Mouse (Mus musculus): ENCODE measurements around the gene Slamf8. TPM values are rescaled to one million over a fixed set of nuclear protein-coding genes. Genes with fewer than 3 reads are reported as not detected.

Gene Slamf8
- polyA plus RNA-seq, 1 experiment from 2014 or later, result 0.27 TPM

GRCm38 (mm10) chr1:172585612-172586567 lies 4.5 kb downstream of the Slamf8 start:
- Histone ChIP-seq H3K4me3 (ENCODE audit: low read depth, low read length) (no peak overlapping the region), H3K9ac (ENCODE audit: low read depth, low read length) (no peak overlapping the region), H3K27ac (ENCODE audit: low read depth, low read length) (no peak overlapping the region), H3K4me2 (replicated peaks; ENCODE audit: low read depth) (no peak overlapping the region), H3K9me3 (ENCODE audit: control insufficient read depth) (no peaks in the 10 kb centered on the region), H3K36me3 (ENCODE audit: control insufficient read depth, insufficient read depth) (no peaks in the 10 kb centered on the region), H3K4me1 (replicated peaks; ENCODE audit: control insufficient read depth, insufficient read depth, low read length) (no peaks in the 10 kb centered on the region), H3K27me3 (replicated peaks; ENCODE audit: control insufficient read depth, insufficient read depth, low read length) (0 out of 2 replicates have a peak, but pooled peaks cover 14% of the 10 kb centered on the region)
- no peak for ATAC-seq
- WGBS, result 31% methylated on average over 26 of the region's 26 CpGs
- no peak for TF ChIP-seq CTCF (IDR thresholded peaks at IDR 0.05; ENCODE audit: low read depth)

GRCm38 (mm10) chr1:172585026-172585425 lies 5.3 kb downstream of the Slamf8 start:
- Histone ChIP-seq H3K4me2 (replicated peaks; ENCODE audit: low read depth) (no peak overlapping the region), H3K27ac (ENCODE audit: low read depth, low read length) (no peak overlapping the region), H3K9me3 (ENCODE audit: control insufficient read depth) (no peaks in the 10 kb centered on the region), H3K4me3 (ENCODE audit: low read depth, low read length) (no peak overlapping the region), H3K36me3 (ENCODE audit: control insufficient read depth, insufficient read depth) (no peaks in the 10 kb centered on the region), H3K4me1 (replicated peaks; ENCODE audit: control insufficient read depth, insufficient read depth, low read length) (no peaks in the 10 kb centered on the region), H3K27me3 (replicated peaks; ENCODE audit: control insufficient read depth, insufficient read depth, low read length) (0 out of 2 replicates have a peak, but pooled peaks cover 14% of the 10 kb centered on the region), H3K9ac (ENCODE audit: low read depth, low read length) (no peak overlapping the region)
- ATAC-seq, result no peak
- no peak for TF ChIP-seq CTCF (IDR thresholded peaks at IDR 0.05; ENCODE audit: low read depth)
- 54% methylated on average over 4 of the region's 4 CpGs for WGBS

GRCm38 (mm10) chr1:172584271-172584670 lies 6.1 kb downstream of the Slamf8 start:
- Histone ChIP-seq H3K27me3 (replicated peaks; ENCODE audit: control insufficient read depth, insufficient read depth, low read length) (0 out of 2 replicates have a peak, but pooled peaks cover 14% of the 10 kb centered on the region), H3K4me2 (replicated peaks; ENCODE audit: low read depth) (no peak overlapping the region), H3K36me3 (ENCODE audit: control insufficient read depth, insufficient read depth) (no peaks in the 10 kb centered on the region), H3K27ac (ENCODE audit: low read depth, low read length) (no peak overlapping the region), H3K9me3 (ENCODE audit: control insufficient read depth) (no peaks in the 10 kb centered on the region), H3K4me1 (replicated peaks; ENCODE audit: control insufficient read depth, insufficient read depth, low read length) (no peaks in the 10 kb centered on the region), H3K4me3 (ENCODE audit: low read depth, low read length) (no peak overlapping the region), H3K9ac (ENCODE audit: low read depth, low read length) (no peak overlapping the region)
- no peak for TF ChIP-seq CTCF (IDR thresholded peaks at IDR 0.05; ENCODE audit: low read depth)
- no peak for ATAC-seq
- 86% methylated on average over 6 of the region's 6 CpGs for WGBS

- Histone ChIP-seq H3K4me3 (ENCODE audit: low read depth, low read length) (no peak overlapping the region), H3K4me1 (replicated peaks; ENCODE audit: control insufficient read depth, insufficient read depth, low read length) (no peaks in the 10 kb centered on the region), H3K27me3 (replicated peaks; ENCODE audit: control insufficient read depth, insufficient read depth, low read length) (0 out of 2 replicates have a peak, but pooled peaks cover 14% of the 10 kb centered on the region), H3K4me2 (replicated peaks; ENCODE audit: low read depth) (no peak overlapping the region), H3K27ac (ENCODE audit: low read depth, low read length) (no peak overlapping the region), H3K9me3 (ENCODE audit: control insufficient read depth) (no peaks in the 10 kb centered on the region), H3K9ac (ENCODE audit: low read depth, low read length) (no peak overlapping the region), H3K36me3 (ENCODE audit: control insufficient read depth, insufficient read depth) (no peaks in the 10 kb centered on the region)
- no peak for TF ChIP-seq CTCF (IDR thresholded peaks at IDR 0.05; ENCODE audit: low read depth)
- ATAC-seq, result no peak
- 85% methylated on average over 8 of the region's 8 CpGs for WGBS
Observed at GRCm38 (mm10) chr1:172582436-172582835, 7.9 kb downstream of the Slamf8 start.

GRCm38 (mm10) chr1:172580116-172580515 lies 10.3 kb downstream of the Slamf8 start:
- no peak for TF ChIP-seq CTCF (IDR thresholded peaks at IDR 0.05; ENCODE audit: low read depth)
- 0 out of 2 replicates have a peak, but pooled peaks cover 6% of the 10 kb centered on the region for H3K27me3 ChIP-seq (replicated peaks; ENCODE audit: control insufficient read depth, insufficient read depth, low read length)
- ATAC-seq, result no peak
- no peak overlapping the region for H3K9ac ChIP-seq (ENCODE audit: low read depth, low read length)
- no peaks in the 10 kb centered on the region for H3K9me3 ChIP-seq (ENCODE audit: control insufficient read depth)
- no peak overlapping the region for H3K4me3 ChIP-seq (ENCODE audit: low read depth, low read length)
- no peaks in the 10 kb centered on the region for H3K36me3 ChIP-seq (ENCODE audit: control insufficient read depth, insufficient read depth)
- H3K4me1 ChIP-seq (replicated peaks; ENCODE audit: control insufficient read depth, insufficient read depth, low read length), result no peaks in the 10 kb centered on the region
- H3K27ac ChIP-seq (ENCODE audit: low read depth, low read length), result no peak overlapping the region
- 51% methylated on average over 6 of the region's 6 CpGs for WGBS
- no peak overlapping the region for H3K4me2 ChIP-seq (replicated peaks; ENCODE audit: low read depth)

GRCm38 (mm10) chr1:172567758-172568157 lies 22.6 kb downstream of the Slamf8 start:
- Histone ChIP-seq H3K9ac (ENCODE audit: low read depth, low read length) (no peak overlapping the region), H3K9me3 (ENCODE audit: control insufficient read depth) (no peaks in the 10 kb centered on the region), H3K36me3 (ENCODE audit: control insufficient read depth, insufficient read depth) (no peaks in the 10 kb centered on the region), H3K4me3 (ENCODE audit: low read depth, low read length) (no peak overlapping the region), H3K4me2 (replicated peaks; ENCODE audit: low read depth) (no peak overlapping the region), H3K27ac (ENCODE audit: low read depth, low read length) (no peak overlapping the region), H3K4me1 (replicated peaks; ENCODE audit: control insufficient read depth, insufficient read depth, low read length) (no peaks in the 10 kb centered on the region), H3K27me3 (replicated peaks; ENCODE audit: control insufficient read depth, insufficient read depth, low read length) (peaks cover 5% of the 10 kb centered on the region; the same call in 1 of the 2 replicates)
- TF ChIP-seq CTCF (IDR thresholded peaks at IDR 0.05; ENCODE audit: low read depth), result no peak
- no peak for ATAC-seq
- 42% methylated on average over 4 of the region's 4 CpGs for WGBS

Measured in intestine, postnatal 0 days (tissue).